Mouse (Mus musculus) liver (tissue): ENCODE measurements around the gene Cdon.
A peak's percentile ranks its signal among the peaks of the same experiment; 100 is the strongest.

Experiments
- DNase-seq: peaks from one replicate; pipeline ENCODE4 v3.0.0-alpha.2; 2020; ENCODE audit warnings: mixed read lengths

Cdon gene

GRCm38 (mm10) chr9:35494937-35495336, 74.0 kb downstream of the Cdon start:
- no peak for DNase-seq

GRCm38 (mm10) chr9:35495471-35495870, 74.5 kb downstream of the Cdon start:
- no peak for DNase-seq

GRCm38 (mm10) chr9:35499946-35500345, 79.0 kb downstream of the Cdon start:
- DNase-seq = no peak

- no peak for DNase-seq
Observed at GRCm38 (mm10) chr9:35502361-35503000, 81.6 kb downstream of the Cdon start.

GRCm38 (mm10) chr9:35508234-35508633, 87.3 kb downstream of the Cdon start:
- no peak for DNase-seq

- no peak for DNase-seq
Observed at GRCm38 (mm10) chr9:35513900-35514299, 93.0 kb downstream of the Cdon start.

- no peak for DNase-seq
Observed at GRCm38 (mm10) chr9:35516182-35516581, 95.3 kb downstream of the Cdon start.

GRCm38 (mm10) chr9:35516711-35517110, 95.8 kb downstream of the Cdon start:
- no peak for DNase-seq

GRCm38 (mm10) chr9:35518169-35518568, 97.2 kb downstream of the Cdon start, which contains the start of gene Gm1113:
Gene Gm1113 (minus strand): TSS chr9:35518269.
- DNase-seq = no peak

GRCm38 (mm10) chr9:35520631-35521348, 99.9 kb downstream of the Cdon start:
- no peak for DNase-seq

GRCm38 (mm10) chr9:35522241-35522640, 101.3 kb downstream of the Cdon start:
- no peak for DNase-seq

- no peak for DNase-seq
Observed at GRCm38 (mm10) chr9:35522821-35523515, 102.0 kb downstream of the Cdon start.

GRCm38 (mm10) chr9:35523541-35523940, 102.6 kb downstream of the Cdon start:
- peak; percentile 24 for DNase-seq

- DNase-seq = peak; percentile 62
Observed at GRCm38 (mm10) chr9:35523941-35524411, 103.0 kb downstream of the Cdon start.

- no peak for DNase-seq
Observed at GRCm38 (mm10) chr9:35529141-35529540, 108.2 kb downstream of the Cdon start.

- no peak for DNase-seq
Observed at GRCm38 (mm10) chr9:35529796-35530195, 108.9 kb downstream of the Cdon start.

GRCm38 (mm10) chr9:35533266-35533665, 112.3 kb downstream of the Cdon start:
- DNase-seq = no peak

GRCm38 (mm10) chr9:35535110-35535509, 114.2 kb downstream of the Cdon start:
- DNase-seq = peak; percentile 38

- DNase-seq = no peak
Observed at GRCm38 (mm10) chr9:35535876-35536275, 114.9 kb downstream of the Cdon start.

- DNase-seq = no peak
Observed at GRCm38 (mm10) chr9:35539001-35539750, 118.2 kb downstream of the Cdon start.

- no peak for DNase-seq
Observed at GRCm38 (mm10) chr9:35541024-35541423, 120.1 kb downstream of the Cdon start.

GRCm38 (mm10) chr9:35541488-35541887, 120.6 kb downstream of the Cdon start:
- DNase-seq = peak; percentile 80

GRCm38 (mm10) chr9:35541941-35542340, 121.0 kb downstream of the Cdon start:
- DNase-seq = no peak
